Mouse (Mus musculus) heart, adult 9 months (tissue): ENCODE data around the gene Dnajb1.
A peak's percentile ranks its signal among the peaks of the same experiment; 100 is the strongest.

Experiments
- DNase-seq, 2 experiments: peaks; one replicate each; pipeline ENCODE4 v3.0.0; 2022; ENCODE audit warnings: low spot score in 2 of 2

The Dnajb1 gene

DNA sequence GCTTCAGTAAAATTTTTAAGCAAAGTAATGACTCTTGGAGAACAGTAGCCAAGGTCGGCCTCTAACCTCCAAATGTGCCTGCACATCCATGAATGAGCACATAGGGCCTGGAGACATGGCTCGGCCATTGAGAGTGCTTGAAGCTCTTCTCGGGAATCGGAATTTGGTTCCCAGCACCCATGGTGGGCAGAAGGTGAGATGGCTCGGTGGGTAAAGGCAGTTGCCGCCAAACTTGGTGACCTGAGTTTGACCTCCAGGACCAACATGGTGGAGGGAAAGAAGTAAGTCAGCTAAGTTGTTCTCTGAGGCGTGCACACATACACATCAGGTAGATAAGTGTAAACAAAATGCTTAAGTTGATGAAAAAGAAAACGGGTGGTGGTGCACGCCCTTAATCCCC is 48.0 kb downstream of the Dnajb1 start:
- DNase-seq: no peak

DNA sequence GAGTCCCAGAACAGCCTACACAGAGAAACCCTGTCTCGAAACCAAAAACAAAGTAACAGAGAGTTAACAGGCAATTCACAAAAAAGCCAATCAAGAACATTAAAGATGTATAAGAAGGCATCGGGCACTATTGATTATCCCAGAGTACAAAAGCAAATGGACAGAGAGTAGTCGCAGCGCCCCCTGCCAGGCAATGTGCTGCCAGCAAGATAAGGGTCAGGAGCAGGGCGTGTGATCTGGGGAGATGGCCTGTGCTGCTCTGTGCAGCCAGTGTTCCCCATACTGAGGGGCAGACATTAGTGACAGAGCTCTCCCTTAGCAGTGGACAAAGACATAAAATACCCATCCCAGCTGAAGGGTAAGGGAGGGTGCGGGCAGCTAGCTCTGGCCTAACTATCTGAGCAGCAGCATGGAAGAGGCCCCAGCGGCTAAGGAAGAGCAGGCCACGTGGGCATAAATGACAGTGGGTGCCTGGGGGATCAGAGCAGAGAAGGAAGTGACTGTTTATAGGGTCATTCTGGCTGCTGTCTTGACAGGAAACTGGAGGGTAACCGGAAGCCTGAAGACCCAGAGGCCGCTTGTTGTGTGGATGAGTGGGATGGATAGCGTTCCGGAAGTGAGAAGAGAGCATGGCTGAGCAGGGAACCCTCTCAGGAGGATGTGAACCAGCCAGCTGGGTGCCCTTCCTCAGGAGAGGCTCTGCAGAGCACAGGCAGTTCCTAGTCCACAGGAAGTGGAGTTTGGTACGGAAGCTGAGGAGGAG is 48.7 kb downstream of the Dnajb1 start:
- DNase-seq: peak in 1 of 2 experiments; percentile 54

DNA sequence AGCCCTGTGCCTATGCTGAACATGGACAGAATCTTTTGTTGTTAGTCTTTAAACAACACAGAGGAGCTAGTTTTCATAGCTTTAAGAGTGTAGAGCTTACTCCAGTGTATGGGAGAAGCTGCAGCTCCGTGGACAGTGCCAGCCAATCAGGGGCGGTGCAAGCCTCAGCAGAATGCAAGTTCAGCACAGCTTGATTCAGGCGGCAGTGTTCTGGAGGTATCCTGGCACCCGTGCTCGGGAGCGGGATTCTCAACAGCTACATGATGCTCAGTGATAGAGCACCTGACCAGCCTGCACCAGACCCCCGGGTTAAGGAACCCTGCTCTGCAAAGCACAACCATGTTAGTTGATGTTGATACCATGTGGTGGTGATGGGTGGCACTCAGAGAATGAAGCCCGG is 52.6 kb downstream of the Dnajb1 start:
- no peak for DNase-seq

DNA sequence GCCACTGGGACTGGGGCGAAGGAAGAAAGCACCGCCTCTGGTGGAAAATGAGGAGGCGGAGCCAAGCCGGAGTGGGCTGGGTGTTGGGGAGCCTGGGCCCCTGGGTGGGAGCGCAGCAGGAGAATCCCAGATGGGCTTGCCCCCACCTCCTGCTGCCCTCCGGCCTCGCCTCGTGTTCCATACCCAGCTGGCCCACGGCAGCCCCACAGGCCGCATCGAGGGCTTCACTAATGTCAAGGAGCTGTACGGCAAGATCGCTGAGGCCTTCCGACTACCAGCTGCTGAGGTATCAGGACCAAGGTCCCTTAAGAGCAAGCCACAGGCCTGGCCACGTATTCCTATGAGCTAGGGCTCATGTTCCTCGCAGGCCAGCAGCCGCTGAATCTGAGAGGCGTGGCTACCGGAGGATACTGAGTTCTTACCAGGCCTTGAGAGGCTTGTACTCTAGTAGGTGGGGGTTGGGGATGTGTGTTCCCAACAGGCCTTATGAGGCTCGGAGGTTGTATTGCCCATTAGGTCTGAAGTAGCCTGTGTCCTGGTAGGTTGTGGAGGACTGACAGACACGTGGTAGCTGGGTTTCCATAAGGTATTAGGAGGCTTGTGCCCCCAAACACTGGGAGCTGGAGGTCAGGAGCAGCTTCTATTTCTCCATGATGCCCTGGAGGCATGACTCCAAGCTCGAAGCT is 53.1 kb downstream of the Dnajb1 start:
- no peak for DNase-seq
